In the genomic region with DNA sequence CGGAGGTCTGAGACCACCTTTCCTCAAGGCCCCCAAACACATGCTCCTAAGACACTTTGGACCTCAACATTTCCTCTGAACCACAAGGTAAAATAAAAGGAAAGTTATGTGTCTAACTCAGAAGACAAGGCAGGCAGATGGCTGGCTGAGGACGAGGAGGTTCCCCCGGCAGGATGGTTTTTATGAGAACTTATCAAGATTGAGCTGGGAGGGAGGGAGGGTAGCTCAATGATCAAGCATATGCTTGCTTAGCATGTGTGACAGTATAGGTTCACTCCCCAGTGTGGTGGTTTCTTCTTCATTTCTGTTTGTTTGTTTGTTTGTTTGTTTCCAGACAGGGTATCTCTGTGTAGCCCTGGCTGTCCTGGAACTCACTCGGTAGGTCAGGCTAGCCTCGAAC, we compare ENCODE assay signal across 35 mouse cellular contexts.
"Had no signal": no experiment of that assay in that cellular context is flagged by ENCODE, and none has a peak within 500 bp of the region (broad histone marks: within the 10 kb centered on the region; RNA-seq: fewer than 3 reads in every experiment).

No protein-coding gene starts in this region.

- H3K27me3 ChIP-seq: heart, embryonic 12.5 days; heart, embryonic 13.5 days; heart, embryonic 15.5 days; hindbrain, embryonic 12.5 days; hindbrain, embryonic 13.5 days; hindbrain, embryonic 15.5 days; intestine, embryonic 15.5 days; kidney, embryonic 15.5 days had no signal

- H3K9ac ChIP-seq: heart, embryonic 12.5 days; heart, embryonic 13.5 days; heart, embryonic 15.5 days; hindbrain, embryonic 12.5 days; hindbrain, embryonic 13.5 days; hindbrain, embryonic 14.5 days; hindbrain, embryonic 15.5 days; intestine, embryonic 15.5 days; kidney, embryonic 15.5 days had no signal

- H3K36me3 ChIP-seq: heart, embryonic 15.5 days; hindbrain, embryonic 13.5 days; intestine, embryonic 15.5 days; kidney, embryonic 15.5 days had no signal

- H3K27ac ChIP-seq: heart, embryonic 10.5 days; heart, embryonic 13.5 days; heart, embryonic 15.5 days; hindbrain, embryonic 10.5 days; hindbrain, embryonic 12.5 days; hindbrain, embryonic 13.5 days; hindbrain, embryonic 14.5 days; hindbrain, embryonic 15.5 days; hindbrain, postnatal 0 days; intestine, embryonic 15.5 days; kidney, embryonic 15.5 days; kidney, postnatal 0 days; left cerebral cortex, adult 2 months had no signal

- DNase-seq: heart, postnatal 10 days; heart, postnatal 14 days; heart, postnatal 36 days; heart, postnatal 4 days; kidney, adult 11 months; kidney, adult 18-20 months; kidney, adult 2 months; kidney, adult 8-10 months; kidney, adult 9 months; kidney, postnatal 10 days; kidney, postnatal 14 days; kidney, postnatal 25 days; kidney, postnatal 36 days; kidney, postnatal 4 days; layer of hippocampus, adult 9-11 months; layer of hippocampus, postnatal 36 days had no signal

- ATAC-seq: hindbrain, embryonic 16.5 days; hindbrain, postnatal 0 days; inflammation-experienced regulatory T-cells, adult 6 months; intestine, embryonic 15.5 days; intestine, embryonic 16.5 days; intestine, postnatal 0 days had no signal

- H3K9me3 ChIP-seq: heart, embryonic 10.5 days; heart, embryonic 12.5 days; heart, embryonic 13.5 days; heart, embryonic 15.5 days; hindbrain, embryonic 10.5 days; hindbrain, embryonic 12.5 days; hindbrain, embryonic 13.5 days; hindbrain, embryonic 15.5 days; intestine, embryonic 15.5 days; kidney, embryonic 15.5 days had no signal

- H3K4me2 ChIP-seq: heart, embryonic 11.5 days; heart, embryonic 12.5 days; heart, embryonic 13.5 days; heart, embryonic 15.5 days; hindbrain, embryonic 12.5 days; hindbrain, embryonic 13.5 days; hindbrain, embryonic 14.5 days; hindbrain, embryonic 15.5 days; intestine, embryonic 15.5 days; kidney, embryonic 15.5 days had no signal

- H3K4me3 ChIP-seq: heart, embryonic 10.5 days; heart, embryonic 12.5 days; heart, embryonic 13.5 days; heart, embryonic 15.5 days; hindbrain, embryonic 10.5 days; hindbrain, embryonic 12.5 days; hindbrain, embryonic 13.5 days; hindbrain, embryonic 15.5 days; intestine, embryonic 15.5 days; kidney, embryonic 15.5 days; left cerebral cortex, adult 2 months had no signal
